Mouse (Mus musculus): ENCODE data around the gene Pltp.

GRCm38 (mm10) chr2:164850061-164850460 is 7.5 kb downstream of the Pltp start:
- TF ChIP-seq HCFC1 (IDR thresholded peaks at IDR 0.05; ENCODE audit: borderline replicate concordance, insufficient read depth, low read length) (no peak), ZC3H11A (IDR thresholded peaks at IDR 0.05; ENCODE audit: borderline replicate concordance, low read depth, low read length) (no peak), MAFK (IDR thresholded peaks at IDR 0.05; ENCODE audit: insufficient read depth, low read depth, low read length) (no peak)
